8 mouse cellular contexts compared by ENCODE assay signal in the genomic region with DNA sequence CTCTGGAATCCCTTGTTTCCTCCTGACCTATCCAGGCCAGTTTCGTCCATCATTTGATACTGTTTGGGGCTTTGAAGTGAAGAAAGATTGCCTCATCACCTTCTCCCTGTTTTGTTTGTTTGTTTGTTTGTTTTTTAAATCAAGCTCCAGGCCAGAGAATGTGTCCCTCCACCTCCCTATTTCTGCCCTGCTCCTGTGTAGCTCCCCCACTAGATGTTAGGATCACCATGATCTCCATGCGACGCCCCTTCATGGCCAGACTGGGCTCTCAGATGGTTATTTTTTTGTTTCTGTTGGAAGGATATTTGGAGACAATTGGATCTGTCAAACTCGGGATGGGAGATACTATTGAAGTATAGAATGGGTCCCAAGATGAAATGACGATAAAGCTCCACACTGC. TPM values are rescaled to one million over a fixed set of nuclear protein-coding genes. Genes with fewer than 3 reads are reported as not detected.
DNase-seq lines count a peak whose midpoint lies in the region; ATAC-seq and TF ChIP-seq lines count a peak whose summit lies in the region.

Gene Metrnl, plus strand, starts transcription at position 301 of the 400 bp plus-strand sequence.

- peak within 1 kb of the TSS; percentile 99 for H3K4me2 ChIP-seq in embryonic facial prominence, embryonic 11.5 days (ENCODE audit: low read depth, low read length)

- TF ChIP-seq CTCF in lung, adult 2 months (IDR thresholded peaks at IDR 0.05; ENCODE audit: insufficient read depth, low read length) = no peak

- H3K27me3 ChIP-seq in embryonic facial prominence, embryonic 11.5 days (ENCODE audit: control insufficient read depth, insufficient read depth, low read length) = peaks cover 9% of the 10 kb centered on the region
- H3K27me3 ChIP-seq in hindbrain, embryonic 10.5 days (ENCODE audit: insufficient read depth, poor library complexity, severe bottlenecking) = peaks cover 56% of the 10 kb centered on the region
- peaks cover 56% of the 10 kb centered on the region for H3K27me3 ChIP-seq in midbrain, embryonic 10.5 days (ENCODE audit: low read depth, poor library complexity, severe bottlenecking)

- peaks cover 3% of the 10 kb centered on the region; the same call in 1 of the 2 replicates for H3K4me1 ChIP-seq in lung, adult 2 months (ENCODE audit: control insufficient read depth, insufficient read depth, low read length)
- H3K4me1 ChIP-seq in embryonic facial prominence, embryonic 11.5 days (ENCODE audit: control insufficient read depth, insufficient read depth, low read length) = 0 out of 2 replicates have a peak, but pooled peaks cover 3% of the 10 kb centered on the region
- H3K4me1 ChIP-seq in hindbrain, embryonic 10.5 days (replicated peaks) = peaks cover 25% of the 10 kb centered on the region
- peaks cover 27% of the 10 kb centered on the region for H3K4me1 ChIP-seq in midbrain, embryonic 10.5 days

- WGBS in lung, adult 2 months = 93% methylated on average over 5 of the region's 5 CpGs
- WGBS in embryonic facial prominence, embryonic 11.5 days = 86% methylated on average over 5 of the region's 5 CpGs
- 87% methylated on average over 5 of the region's 5 CpGs for WGBS in hindbrain, embryonic 10.5 days
- 85% methylated on average over 5 of the region's 5 CpGs for WGBS in midbrain, embryonic 10.5 days

- H3K9ac ChIP-seq in embryonic facial prominence, embryonic 11.5 days (replicated peaks; ENCODE audit: low read length) = peak within 1 kb of the TSS; percentile 58

- ATAC-seq in embryonic facial prominence, embryonic 11.5 days (replicated peaks; ENCODE audit: insufficient number of reproducible peaks, low FRiP score, low TSS enrichment, low read depth) = no peak
- ATAC-seq in CD4-positive, CD25-positive, alpha-beta regulatory T cell, adult 4 months = no peak

- peak within 1 kb of the TSS; percentile 87 for H3K4me3 ChIP-seq in lung, adult 2 months (replicated peaks; ENCODE audit: extremely low read depth, low read depth, low read length)
- H3K4me3 ChIP-seq in embryonic facial prominence, embryonic 11.5 days (ENCODE audit: low read depth, low read length) = peak within 1 kb of the TSS; percentile 68
- H3K4me3 ChIP-seq in hindbrain, embryonic 10.5 days = peak within 1 kb of the TSS; percentile 74
- peak within 1 kb of the TSS; percentile 80 for H3K4me3 ChIP-seq in midbrain, embryonic 10.5 days

- no peak for DNase-seq in lung, adult 2 months
- no peak for DNase-seq in lung, postnatal 14 days
- no peak for DNase-seq in embryonic facial prominence, embryonic 11.5 days (ENCODE audit: low spot score)
- no peak for DNase-seq in hindbrain, embryonic 10.5 days (ENCODE audit: low spot score)
- no peak for DNase-seq in midbrain, embryonic 10.5 days (ENCODE audit: low spot score)
- DNase-seq in spleen, postnatal 14 days (ENCODE audit: low spot score in 2 of 2) = no peak
- no peak for DNase-seq in right cerebral cortex, adult 2 months (ENCODE audit: low spot score in 2 of 2)

- H3K36me3 ChIP-seq in embryonic facial prominence, embryonic 11.5 days (replicated peaks; ENCODE audit: control insufficient read depth, insufficient read depth, low read depth, low read length) = no peaks in the 10 kb centered on the region
- H3K36me3 ChIP-seq in hindbrain, embryonic 10.5 days = no peaks in the 10 kb centered on the region
- no peaks in the 10 kb centered on the region for H3K36me3 ChIP-seq in midbrain, embryonic 10.5 days

- no peak for TF ChIP-seq POLR2A in lung, adult 2 months (IDR thresholded peaks at IDR 0.05; ENCODE audit: borderline replicate concordance, extremely low read depth, low read depth, low read length)

- H3K27ac ChIP-seq in embryonic facial prominence, embryonic 11.5 days (replicated peaks; ENCODE audit: low read depth, low read length) = no peak within 1 kb of the TSS
- peak within 1 kb of the TSS; percentile 78 for H3K27ac ChIP-seq in hindbrain, embryonic 10.5 days
- H3K27ac ChIP-seq in midbrain, embryonic 10.5 days (replicated peaks) = peak within 1 kb of the TSS; percentile 74

- H3K9me3 ChIP-seq in embryonic facial prominence, embryonic 11.5 days (replicated peaks; ENCODE audit: control insufficient read depth, low read length) = no peaks in the 10 kb centered on the region
- H3K9me3 ChIP-seq in hindbrain, embryonic 10.5 days = no peaks in the 10 kb centered on the region
- no peaks in the 10 kb centered on the region for H3K9me3 ChIP-seq in midbrain, embryonic 10.5 days (replicated peaks)

RNA-seq across cellular contexts. Expression of gene Metrnl, which starts in this region (rescaled TPM):
- polyA plus RNA-seq in lung, adult 2 months (2012; rRNA removed) = 35.1 and 36.0 TPM in 2 replicates
- 7.3 and 10.1 TPM in 2 replicates for polyA plus RNA-seq in embryonic facial prominence, embryonic 11.5 days (2014; fragmentation: Nextera tagmentation; extraction: Ambion mirVana)
- polyA plus RNA-seq in hindbrain, embryonic 10.5 days (2016; fragmentation: Nextera tagmentation; extraction: Ambion mirVana) = 22.1 and 33.2 TPM in 2 replicates
- polyA plus RNA-seq in midbrain, embryonic 10.5 days (2016; fragmentation: Nextera tagmentation; extraction: Ambion mirVana) = 12.8 TPM in 2 replicates
- under 1 TPM; 0.23 to 0.80 TPM for polyA plus RNA-seq in CD4-positive, CD25-positive, alpha-beta regulatory T cell, adult 4 months (2017; shearing (Covaris generic))
